Mouse (Mus musculus): ENCODE results near the gene Cnot3.

DNA sequence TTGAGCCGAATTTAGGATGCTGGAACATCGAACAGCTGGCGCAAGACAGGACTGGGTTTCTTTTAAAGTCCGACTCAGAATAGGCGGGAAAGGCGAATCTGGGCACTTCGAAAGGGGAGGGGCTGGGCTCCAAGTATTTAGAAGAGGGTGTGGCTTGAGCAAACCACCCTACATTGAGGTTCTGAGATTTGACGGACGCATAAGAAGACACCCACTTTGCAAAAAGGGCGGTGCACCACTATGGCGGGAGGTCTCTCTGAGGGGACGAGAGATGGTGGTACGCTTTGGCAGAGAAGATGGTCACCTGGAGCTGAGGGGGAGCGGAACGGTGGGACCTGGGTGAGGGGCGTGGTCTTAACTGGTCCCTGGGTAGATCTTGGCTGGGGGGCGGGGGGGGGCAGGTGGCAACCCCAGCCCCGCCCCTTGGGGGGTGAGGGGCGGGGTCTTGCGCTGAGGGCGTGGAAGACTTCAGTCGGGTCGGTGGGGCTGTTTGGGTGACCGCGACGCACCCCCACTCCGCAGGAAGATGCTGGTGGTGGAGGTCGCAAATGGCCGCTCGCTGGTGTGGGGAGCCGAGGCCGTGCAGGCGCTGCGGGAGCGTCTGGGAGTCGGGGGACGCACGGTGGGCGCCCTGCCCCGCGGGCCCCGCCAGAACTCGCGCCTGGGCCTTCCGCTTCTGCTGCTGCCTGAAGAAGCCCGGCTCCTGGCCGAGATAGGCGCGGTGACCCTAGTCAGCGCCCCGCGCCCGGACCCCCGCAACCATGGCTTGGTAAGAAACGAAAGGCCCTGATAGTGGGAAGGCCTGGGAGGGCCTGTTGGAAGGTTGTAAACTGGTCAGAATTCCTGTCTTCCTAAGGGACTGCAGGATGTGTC, 49.2 kb downstream of the Cnot3 start:
- no peak for TF ChIP-seq GATA1 (IDR thresholded peaks at IDR 0.05; ENCODE audit: low read length)
- no peak for TF ChIP-seq TAL1 (IDR thresholded peaks at IDR 0.05; ENCODE audit: low read length)

Measured in erythroblast, embryonic 14.5 days (primary cell).